Mouse (Mus musculus): ENCODE data around the gene Msi2. TPM values are rescaled to one million over a fixed set of nuclear protein-coding genes. Genes with fewer than 3 reads are reported as not detected.

Gene Msi2
- polyA plus RNA-seq, 1 experiment = 78.5 TPM

DNA sequence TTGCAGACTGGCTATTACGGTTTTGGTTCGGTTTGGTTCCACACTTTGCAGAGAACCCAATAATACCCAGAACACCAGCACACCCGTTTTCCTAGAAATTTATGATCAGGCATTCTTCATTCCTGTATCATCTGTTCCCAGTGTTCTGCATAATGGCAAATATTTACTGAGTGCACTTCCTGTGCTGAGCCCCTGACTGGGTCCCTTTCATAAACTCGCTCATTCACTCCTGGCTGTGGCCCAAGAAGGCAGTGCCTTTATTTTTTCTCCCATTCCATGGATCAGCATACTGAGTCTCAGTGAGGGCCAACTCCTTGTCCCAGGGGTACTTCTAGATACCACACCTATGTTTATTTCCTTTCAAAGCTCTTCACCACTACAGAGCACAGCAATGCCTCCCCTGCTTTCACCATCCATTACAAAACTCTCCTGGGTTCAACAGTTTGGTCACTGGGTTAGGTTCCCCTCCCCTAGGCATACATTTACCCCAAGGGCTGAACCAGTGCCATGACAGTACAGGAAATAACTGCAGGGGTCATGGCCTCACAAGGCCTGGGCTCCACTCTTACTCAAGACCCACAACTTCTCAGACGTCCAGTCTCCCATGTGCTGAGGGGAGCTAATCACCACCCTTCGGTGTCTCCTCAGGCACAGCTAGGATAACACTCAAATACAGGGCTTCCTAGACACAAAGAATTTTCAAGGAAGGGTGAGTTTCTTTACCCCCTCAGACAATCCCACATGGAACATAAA, 160.3 kb downstream of the Msi2 start:
- no peak overlapping the region for H3K27ac ChIP-seq (ENCODE audit: insufficient read depth, low read depth, low read length)
- peaks cover 28% of the 10 kb centered on the region for H3K4me1 ChIP-seq (ENCODE audit: control insufficient read depth, insufficient read depth, low read length)
- no peak overlapping the region for H3K4me3 ChIP-seq (ENCODE audit: insufficient read depth, low read depth, low read length)
- TF ChIP-seq POLR2A (IDR thresholded peaks at IDR 0.05; ENCODE audit: insufficient read depth, low read depth, low read length) = no peak
- no peak for TF ChIP-seq CTCF (IDR thresholded peaks at IDR 0.05; ENCODE audit: insufficient read depth, low read depth, low read length)
- 73% methylated on average over 6 of the region's 6 CpGs for WGBS

DNA sequence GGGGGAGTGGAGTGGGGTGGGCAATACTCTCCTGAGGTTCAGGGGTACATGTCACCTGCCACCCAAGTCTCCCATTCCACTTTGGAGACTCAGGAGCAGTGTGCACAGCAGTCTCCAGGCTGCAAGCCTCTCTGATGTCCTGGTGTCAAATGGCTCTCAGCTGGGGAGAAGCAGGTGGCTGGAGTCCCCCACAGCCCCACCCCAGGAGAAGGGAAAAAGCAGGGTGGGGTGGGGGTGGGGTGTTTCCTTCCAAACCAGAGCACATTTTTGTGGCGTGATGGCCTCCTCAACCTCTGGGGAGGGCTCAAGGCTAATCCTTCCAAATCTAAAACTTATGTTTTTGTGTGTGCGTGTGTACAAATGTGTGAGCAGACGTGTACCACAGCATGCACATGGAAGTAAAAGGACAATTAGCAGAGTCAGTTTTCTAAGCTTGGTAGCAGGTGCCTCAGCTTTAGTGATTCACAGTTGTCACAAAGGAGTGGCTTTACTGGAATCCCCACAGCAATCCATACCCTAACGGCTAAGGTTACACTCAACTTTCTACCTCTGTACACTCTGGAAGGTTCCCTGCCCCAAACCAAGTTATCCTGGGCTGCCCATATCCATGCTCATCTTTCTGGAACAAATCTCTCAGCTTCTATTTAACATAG, 161.1 kb downstream of the Msi2 start:
- H3K4me1 ChIP-seq (ENCODE audit: control insufficient read depth, insufficient read depth, low read length) = peaks cover 32% of the 10 kb centered on the region
- H3K4me3 ChIP-seq (ENCODE audit: insufficient read depth, low read depth, low read length) = no peak overlapping the region
- no peak for TF ChIP-seq POLR2A (IDR thresholded peaks at IDR 0.05; ENCODE audit: insufficient read depth, low read depth, low read length)
- no peak for TF ChIP-seq CTCF (IDR thresholded peaks at IDR 0.05; ENCODE audit: insufficient read depth, low read depth, low read length)
- WGBS = 81% methylated on average over 4 of the region's 4 CpGs
- no peak overlapping the region for H3K27ac ChIP-seq (ENCODE audit: insufficient read depth, low read depth, low read length)

DNA sequence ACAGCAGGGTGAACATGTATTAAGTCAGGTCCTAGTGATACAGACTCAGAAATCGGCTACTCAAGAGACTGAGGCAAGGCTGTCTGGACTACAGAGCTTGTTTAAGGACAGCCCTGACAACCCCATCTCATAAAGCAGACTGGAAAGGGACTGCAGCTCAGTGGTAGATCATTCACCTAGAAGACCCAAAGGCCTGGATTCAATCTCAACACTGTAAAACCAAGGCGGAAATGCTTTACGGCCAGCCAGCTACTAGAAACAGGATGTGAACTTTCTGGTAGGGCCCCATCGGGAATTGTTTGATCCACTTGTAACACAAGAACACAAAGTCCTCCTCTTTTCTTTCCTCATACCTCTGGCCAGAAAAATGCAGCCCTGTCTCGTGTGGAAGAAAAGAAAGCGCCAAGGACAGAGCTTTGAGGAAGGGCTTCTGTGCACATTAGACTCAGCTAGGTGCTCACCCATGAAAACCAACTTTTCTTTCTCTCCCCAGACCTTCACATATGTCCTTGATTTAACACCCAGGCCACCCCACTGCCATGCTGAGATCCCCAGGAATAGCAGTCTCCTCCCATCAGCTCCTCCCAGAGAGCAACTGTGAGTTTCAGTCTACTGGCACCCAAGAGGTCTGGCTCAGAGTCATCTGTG, 162.3 kb downstream of the Msi2 start:
- Histone ChIP-seq H3K27ac (ENCODE audit: insufficient read depth, low read depth, low read length) (peak overlapping the region; percentile 24; the same call in 1 of the 2 replicates), H3K4me1 (ENCODE audit: control insufficient read depth, insufficient read depth, low read length) (peaks cover 35% of the 10 kb centered on the region), H3K4me3 (ENCODE audit: insufficient read depth, low read depth, low read length) (no peak overlapping the region)
- TF ChIP-seq CTCF (IDR thresholded peaks at IDR 0.05; ENCODE audit: insufficient read depth, low read depth, low read length) = no peak
- 76% methylated on average over 6 of the region's 6 CpGs for WGBS

DNA sequence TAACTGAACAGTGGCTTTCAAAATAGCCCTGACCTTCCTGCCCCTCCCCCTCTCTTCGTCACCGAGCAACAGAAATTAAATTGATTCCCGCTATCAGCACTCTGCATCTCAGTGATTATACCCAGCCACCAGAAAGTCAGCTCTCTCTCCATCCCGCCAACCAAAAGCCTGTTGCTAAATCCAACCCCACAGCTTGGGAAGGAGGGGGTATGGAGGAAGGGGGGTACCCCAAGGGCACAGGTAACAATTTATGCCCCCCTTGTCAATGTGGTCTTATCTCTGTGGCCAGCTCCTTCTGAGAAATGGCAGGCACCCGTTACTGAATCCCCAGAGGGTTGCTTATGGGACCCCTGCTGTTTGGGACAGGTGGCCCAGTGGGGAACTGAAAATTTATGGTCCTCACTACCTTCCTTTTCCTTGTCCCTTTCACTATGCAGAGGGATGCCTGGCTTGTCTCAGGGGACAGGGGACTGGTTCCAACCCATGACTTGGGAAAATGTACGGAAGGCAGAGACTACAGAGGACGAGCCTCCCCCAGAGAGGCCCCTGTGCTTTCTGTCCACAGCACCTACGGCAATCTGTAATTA, 163.0 kb downstream of the Msi2 start:
- peak overlapping the region; percentile 24; the same call in 1 of the 2 replicates for H3K27ac ChIP-seq (ENCODE audit: insufficient read depth, low read depth, low read length)
- no peak overlapping the region for H3K4me3 ChIP-seq (ENCODE audit: insufficient read depth, low read depth, low read length)
- 69% methylated on average over 8 of the region's 8 CpGs for WGBS
- H3K4me1 ChIP-seq (ENCODE audit: control insufficient read depth, insufficient read depth, low read length) = peaks cover 39% of the 10 kb centered on the region
- TF ChIP-seq CTCF (IDR thresholded peaks at IDR 0.05; ENCODE audit: insufficient read depth, low read depth, low read length) = no peak
- no peak for TF ChIP-seq POLR2A (IDR thresholded peaks at IDR 0.05; ENCODE audit: insufficient read depth, low read depth, low read length)

DNA sequence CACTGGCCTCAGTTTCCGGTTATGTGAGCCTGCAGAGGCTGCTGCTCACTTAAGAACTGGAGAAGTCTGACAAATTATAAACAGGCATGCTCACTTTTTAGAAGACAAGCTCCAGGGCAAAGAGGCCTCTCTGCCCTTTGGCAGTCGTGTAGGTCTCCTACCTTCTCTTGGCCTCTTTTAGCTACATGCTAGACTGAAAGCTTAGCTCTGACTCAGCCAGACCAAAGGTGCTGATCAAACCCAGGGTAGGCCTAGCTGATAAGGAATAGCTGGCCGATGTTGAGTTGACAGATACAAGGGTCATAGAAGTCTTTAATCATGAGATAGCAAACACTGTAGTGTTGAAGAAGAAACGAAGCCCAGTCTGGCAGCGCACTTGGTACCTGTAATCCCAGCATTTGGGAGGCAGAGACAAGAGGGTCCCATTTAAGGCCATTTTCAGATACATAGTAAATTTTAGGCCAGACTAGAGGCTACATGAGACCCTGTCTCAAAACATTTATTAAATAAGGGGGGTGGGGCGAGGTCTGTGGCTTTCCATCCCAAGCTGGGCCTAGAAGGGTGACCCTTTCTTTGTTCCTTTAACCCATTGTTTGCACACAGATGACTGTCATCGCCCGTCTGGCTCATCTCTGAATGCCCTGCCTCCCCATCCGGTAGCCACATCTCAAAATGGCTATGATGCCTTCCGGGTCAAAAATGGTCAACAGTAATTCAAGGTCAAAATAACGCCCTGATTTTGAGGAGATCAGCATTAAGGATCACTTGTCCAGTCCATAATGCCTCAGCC, 164.6 kb downstream of the Msi2 start:
- H3K27ac ChIP-seq (ENCODE audit: insufficient read depth, low read depth, low read length) = 0 out of 2 replicates have a peak overlapping the region, but pooled peaks have one; percentile 6
- no peak overlapping the region for H3K4me3 ChIP-seq (ENCODE audit: insufficient read depth, low read depth, low read length)
- peaks cover 50% of the 10 kb centered on the region for H3K4me1 ChIP-seq (ENCODE audit: control insufficient read depth, insufficient read depth, low read length)
- WGBS = 87% methylated on average over 11 of the region's 11 CpGs
- TF ChIP-seq POLR2A (IDR thresholded peaks at IDR 0.05; ENCODE audit: insufficient read depth, low read depth, low read length) = no peak
- TF ChIP-seq CTCF (IDR thresholded peaks at IDR 0.05; ENCODE audit: insufficient read depth, low read depth, low read length) = no peak

DNA sequence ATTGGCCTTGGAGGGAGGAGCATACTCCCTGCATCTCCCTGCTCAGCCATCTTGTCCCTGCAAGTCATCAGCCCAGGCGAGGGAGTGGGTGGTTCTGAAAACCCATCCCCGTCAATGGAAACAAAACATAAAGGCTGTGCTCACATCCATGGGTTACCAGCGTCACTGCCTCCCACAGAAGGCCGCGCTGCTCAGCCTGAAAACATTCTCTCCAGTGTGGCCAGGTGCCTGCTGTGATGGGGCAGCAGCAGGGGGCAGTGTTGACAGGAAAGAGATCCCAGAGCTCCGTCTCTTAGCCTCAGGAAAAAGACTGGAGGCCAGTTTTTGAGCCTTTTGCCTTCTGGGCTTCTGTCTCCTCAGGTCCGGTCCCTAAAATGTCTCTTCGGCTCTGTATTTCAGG, 165.3 kb downstream of the Msi2 start:
- TF ChIP-seq CTCF (IDR thresholded peaks at IDR 0.05; ENCODE audit: insufficient read depth, low read depth, low read length) = peak; percentile 62; the same call in 1 of the 2 replicates
- TF ChIP-seq POLR2A (IDR thresholded peaks at IDR 0.05; ENCODE audit: insufficient read depth, low read depth, low read length) = no peak
- 20% methylated on average over 8 of the region's 8 CpGs for WGBS
- Histone ChIP-seq H3K4me1 (ENCODE audit: control insufficient read depth, insufficient read depth, low read length) (peaks cover 49% of the 10 kb centered on the region), H3K4me3 (ENCODE audit: insufficient read depth, low read depth, low read length) (no peak overlapping the region), H3K27ac (ENCODE audit: insufficient read depth, low read depth, low read length) (peak overlapping the region; percentile 17; the same call in 1 of the 2 replicates)

DNA sequence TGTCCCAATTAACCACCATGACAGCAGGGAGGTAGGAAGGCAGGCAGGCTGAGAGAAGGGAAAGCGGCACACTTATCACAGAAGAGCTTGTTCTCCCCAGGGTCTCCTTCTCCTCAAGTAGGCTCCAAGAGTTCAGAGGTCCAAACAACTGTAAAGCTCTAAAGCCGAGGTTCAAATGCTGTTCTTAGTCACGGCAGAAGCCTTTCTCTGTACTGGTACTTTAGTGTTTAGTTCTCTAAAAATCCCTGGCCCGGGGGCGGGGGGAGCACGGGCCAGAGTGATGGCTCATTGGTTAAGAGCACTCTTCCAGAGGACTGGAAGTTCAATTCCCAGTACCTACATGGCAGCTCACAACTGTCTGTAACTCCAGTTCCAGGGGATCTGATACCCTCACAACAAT, 165.9 kb downstream of the Msi2 start:
- peaks cover 52% of the 10 kb centered on the region for H3K4me1 ChIP-seq (ENCODE audit: control insufficient read depth, insufficient read depth, low read length)
- no peak overlapping the region for H3K4me3 ChIP-seq (ENCODE audit: insufficient read depth, low read depth, low read length)
- TF ChIP-seq CTCF (IDR thresholded peaks at IDR 0.05; ENCODE audit: insufficient read depth, low read depth, low read length) (no peak), POLR2A (IDR thresholded peaks at IDR 0.05; ENCODE audit: insufficient read depth, low read depth, low read length) (no peak)
- WGBS = 77% methylated on average over 6 of the region's 6 CpGs
- H3K27ac ChIP-seq (ENCODE audit: insufficient read depth, low read depth, low read length) = no peak overlapping the region

DNA sequence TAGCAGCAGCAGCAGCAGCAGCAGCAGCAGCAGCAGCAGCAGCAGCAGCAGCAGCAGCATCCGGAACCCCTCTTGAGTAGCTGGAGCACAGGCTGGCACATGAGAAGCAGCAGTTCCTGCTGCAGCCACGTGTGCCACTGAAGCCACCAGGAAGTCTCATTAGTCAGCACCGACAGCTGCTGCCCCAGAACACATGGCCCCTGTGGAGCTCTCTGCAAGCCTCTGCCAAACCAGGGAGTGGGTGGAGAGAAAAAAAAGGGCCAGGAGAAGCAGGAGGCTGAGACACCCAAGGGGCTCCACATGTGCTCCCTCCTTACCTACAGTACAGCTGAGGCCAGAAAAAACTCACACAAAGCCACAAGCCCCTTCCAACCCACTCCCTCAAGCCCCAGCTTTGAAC, 167.3 kb downstream of the Msi2 start:
- Histone ChIP-seq H3K27ac (ENCODE audit: insufficient read depth, low read depth, low read length) (0 out of 2 replicates have a peak overlapping the region, but pooled peaks have one; percentile 28), H3K4me1 (ENCODE audit: control insufficient read depth, insufficient read depth, low read length) (peaks cover 45% of the 10 kb centered on the region), H3K4me3 (ENCODE audit: insufficient read depth, low read depth, low read length) (no peak overlapping the region)
- TF ChIP-seq POLR2A (IDR thresholded peaks at IDR 0.05; ENCODE audit: insufficient read depth, low read depth, low read length) (no peak), CTCF (IDR thresholded peaks at IDR 0.05; ENCODE audit: insufficient read depth, low read depth, low read length) (no peak)
- 4% methylated on average over 3 of the region's 3 CpGs for WGBS

Measured in olfactory bulb, adult 2 months (tissue).